In genomic region chr7:73624093-73624600, GRCm38 (mm10) we compare ENCODE assay signal across 20 mouse cellular contexts.
DNase-seq lines count a peak whose midpoint lies in the region; ATAC-seq and TF ChIP-seq lines count a peak whose summit lies in the region.
"Had no signal": no experiment of that assay in that cellular context is flagged by ENCODE, and none has a peak within 500 bp of the region (broad histone marks: within the 10 kb centered on the region; RNA-seq: fewer than 3 reads in every experiment).

No protein-coding gene starts in this region.

- H3K4me2 ChIP-seq in embryonic facial prominence, embryonic 12.5 days (replicated peaks): no peak overlapping the region
- no peak overlapping the region for H3K4me2 ChIP-seq in limb, embryonic 14.5 days (replicated peaks; ENCODE audit: low read depth, low read length, severe bottlenecking)
- H3K4me2 ChIP-seq: liver, embryonic 12.5 days; midbrain, embryonic 12.5 days; neural tube, embryonic 13.5 days had no signal

- H3K9me3 ChIP-seq in ES-Bruce4 (replicated peaks; ENCODE audit: control insufficient read depth, insufficient read depth, low read length, poor library complexity, severe bottlenecking): no peaks in the 10 kb centered on the region
- no peaks in the 10 kb centered on the region for H3K9me3 ChIP-seq in embryonic facial prominence, embryonic 12.5 days
- H3K9me3 ChIP-seq in limb, embryonic 14.5 days (ENCODE audit: control insufficient read depth, low read length): no peaks in the 10 kb centered on the region
- H3K9me3 ChIP-seq: liver, embryonic 12.5 days; midbrain, embryonic 12.5 days; neural tube, embryonic 13.5 days had no signal

- no peaks in the 10 kb centered on the region for H3K27me3 ChIP-seq in ES-Bruce4 (ENCODE audit: control insufficient read depth, insufficient read depth, low read length, poor library complexity, severe bottlenecking)
- no peaks in the 10 kb centered on the region for H3K27me3 ChIP-seq in embryonic facial prominence, embryonic 12.5 days
- no peaks in the 10 kb centered on the region for H3K27me3 ChIP-seq in limb, embryonic 14.5 days (ENCODE audit: control insufficient read depth, insufficient read depth, low read length)
- H3K27me3 ChIP-seq: liver, embryonic 12.5 days had no signal

- peak overlapping the region; percentile 72 for H3K27ac ChIP-seq in ES-Bruce4 (ENCODE audit: insufficient read depth, low read length)
- H3K27ac ChIP-seq in embryonic facial prominence, embryonic 12.5 days: peak overlapping the region; percentile 32; the same call in 1 of the 2 replicates
- H3K27ac ChIP-seq in limb, embryonic 14.5 days (replicated peaks; ENCODE audit: low read depth, low read length): peak overlapping the region; percentile 33; the same call in 1 of the 2 replicates
- H3K27ac ChIP-seq: liver, embryonic 12.5 days; midbrain, embryonic 12.5 days; neural tube, embryonic 13.5 days had no signal

- peaks cover 5% of the 10 kb centered on the region for H3K4me1 ChIP-seq in ES-Bruce4 (ENCODE audit: control insufficient read depth, insufficient read depth, low read length)
- H3K4me1 ChIP-seq in embryonic facial prominence, embryonic 12.5 days: 0 out of 2 replicates have a peak, but pooled peaks cover 2% of the 10 kb centered on the region
- peaks cover 16% of the 10 kb centered on the region for H3K4me1 ChIP-seq in limb, embryonic 14.5 days (ENCODE audit: control insufficient read depth, insufficient read depth, low read length)

- DNase-seq in limb, embryonic 14.5 days (ENCODE audit: low spot score): no peak
- peak; percentile 66 for DNase-seq in lung, postnatal 25 days (ENCODE audit: low spot score)
- no peak for DNase-seq in frontal cortex, postnatal 25 days (ENCODE audit: low spot score in 2 of 2)
- no peak for DNase-seq in cerebellum, postnatal 4 days (ENCODE audit: low spot score in 2 of 2)
- DNase-seq in adrenal gland, adult 8-10 months: no peak
- DNase-seq: adrenal gland, postnatal 10 days; cerebellum, adult 11 months; cerebellum, postnatal 25 days; heart, adult 18-20 months; heart, postnatal 4 days; kidney, adult 9 months; kidney, postnatal 36 days; thymus, adult 18-20 months had no signal

- no peak for ATAC-seq in embryonic facial prominence, embryonic 12.5 days (ENCODE audit: insufficient number of reproducible peaks, insufficient read depth, low FRiP score, low TSS enrichment)
- ATAC-seq in limb, embryonic 14.5 days (ENCODE audit: low FRiP score, low read depth): no peak
- ATAC-seq: CD4-positive, CD25-positive, alpha-beta regulatory T cell, adult 4 months; inflammation-experienced regulatory T-cells, adult 6 months; liver, embryonic 12.5 days had no signal

- H3K4me3 ChIP-seq in ES-Bruce4 (ENCODE audit: low read depth, low read length): no peak overlapping the region
- no peak overlapping the region for H3K4me3 ChIP-seq in embryonic facial prominence, embryonic 12.5 days
- no peak overlapping the region for H3K4me3 ChIP-seq in limb, embryonic 14.5 days (replicated peaks; ENCODE audit: low read length)
- H3K4me3 ChIP-seq: liver, embryonic 12.5 days; midbrain, embryonic 12.5 days; neural tube, embryonic 13.5 days had no signal

- H3K36me3 ChIP-seq in ES-Bruce4 (ENCODE audit: control insufficient read depth, insufficient read depth, low read length, poor library complexity, severe bottlenecking): no peaks in the 10 kb centered on the region
- no peaks in the 10 kb centered on the region for H3K36me3 ChIP-seq in embryonic facial prominence, embryonic 12.5 days
- no peaks in the 10 kb centered on the region for H3K36me3 ChIP-seq in limb, embryonic 14.5 days (ENCODE audit: control insufficient read depth, insufficient read depth, low read length)
- H3K36me3 ChIP-seq: liver, embryonic 12.5 days; midbrain, embryonic 12.5 days; neural tube, embryonic 13.5 days had no signal

- TF ChIP-seq POLR2A in ES-Bruce4 (IDR thresholded peaks at IDR 0.05; ENCODE audit: insufficient read depth, low read length): no peak
- TF ChIP-seq POLR2A in limb, embryonic 14.5 days (IDR thresholded peaks at IDR 0.05; ENCODE audit: borderline replicate concordance, extremely low read depth, insufficient read depth, insufficient read length): no peak

- H3K9ac ChIP-seq in ES-Bruce4 (ENCODE audit: low read depth, poor library complexity, severe bottlenecking): peak overlapping the region; percentile 2; the same call in 1 of the 2 replicates
- H3K9ac ChIP-seq in embryonic facial prominence, embryonic 12.5 days: no peak overlapping the region
- no peak overlapping the region for H3K9ac ChIP-seq in limb, embryonic 14.5 days (ENCODE audit: low read depth, low read length, severe bottlenecking)
- H3K9ac ChIP-seq: liver, embryonic 12.5 days; midbrain, embryonic 12.5 days; neural tube, embryonic 13.5 days had no signal

- TF ChIP-seq EP300 in ES-Bruce4 (IDR thresholded peaks at IDR 0.05; ENCODE audit: insufficient read depth, low read depth, low read length): no peak

- WGBS in embryonic facial prominence, embryonic 12.5 days: 66% methylated on average over 3 of the region's 3 CpGs
- WGBS in limb, embryonic 14.5 days: 65% methylated on average over 3 of the region's 3 CpGs

- TF ChIP-seq CTCF in ES-Bruce4 (IDR thresholded peaks at IDR 0.05; ENCODE audit: low read depth, low read length): no peak
